Mouse (Mus musculus): ENCODE measurements around the gene Prorsd1. TPM values are rescaled to one million over a fixed set of nuclear protein-coding genes. Genes with fewer than 3 reads are reported as not detected.

Prorsd1 gene
- polyA plus RNA-seq, 1 experiment from 2014 or later = 42.4 TPM

DNA sequence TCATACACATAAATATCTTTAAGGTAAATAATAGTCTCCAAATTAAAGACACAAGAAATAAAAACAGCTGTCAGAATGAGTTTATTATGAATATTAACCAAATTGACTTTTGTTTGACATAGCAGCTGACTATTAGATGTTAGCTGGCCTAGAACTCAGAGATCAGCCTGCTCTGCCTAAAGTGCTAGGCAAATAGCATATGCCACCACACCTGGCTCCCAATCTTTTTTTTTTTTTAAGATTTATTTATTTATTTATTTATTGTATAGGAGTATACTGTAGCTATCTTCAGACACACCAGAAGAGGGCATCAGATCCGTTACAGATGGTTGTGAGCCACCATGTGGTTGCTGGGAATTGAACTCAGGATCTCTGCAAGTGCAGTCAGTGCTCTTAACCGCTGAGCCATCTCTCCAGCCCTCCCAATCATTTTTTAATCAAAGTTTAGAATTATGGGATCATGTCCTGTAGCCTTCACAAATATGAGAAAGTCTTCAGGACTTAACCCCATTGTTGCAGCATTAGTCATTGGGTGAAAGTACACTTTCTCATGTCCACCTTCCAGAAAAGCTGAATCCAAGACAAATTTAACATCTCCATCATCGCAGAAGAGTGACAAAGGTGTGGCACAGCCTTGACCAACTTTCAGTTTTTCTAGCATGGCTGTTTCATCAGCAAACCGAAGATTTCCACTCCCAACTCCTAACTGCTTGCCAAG lies 1.9 kb downstream of the Prorsd1 start:
- Histone ChIP-seq H3K9ac (replicated peaks; ENCODE audit: low read depth, low read length) (no peak overlapping the region), H3K9me3 (ENCODE audit: control insufficient read depth, low read depth, low read length) (no peaks in the 10 kb centered on the region), H3K4me2 (replicated peaks; ENCODE audit: low read depth, low read length) (no peak overlapping the region), H3K4me1 (ENCODE audit: control insufficient read depth, insufficient read depth, low read length) (no peaks in the 10 kb centered on the region), H3K27ac (ENCODE audit: low read length) (no peak overlapping the region), H3K4me3 (ENCODE audit: low read depth, low read length) (no peak overlapping the region), H3K27me3 (ENCODE audit: control insufficient read depth, insufficient read depth, low read length) (no peaks in the 10 kb centered on the region), H3K36me3 (ENCODE audit: control insufficient read depth, insufficient read depth, low read length) (peaks cover 4% of the 10 kb centered on the region)
- ATAC-seq (ENCODE audit: insufficient number of reproducible peaks, insufficient read depth, low FRiP score, low read depth) = no peak
- 86% methylated on average over 4 of the region's 4 CpGs for WGBS

DNA sequence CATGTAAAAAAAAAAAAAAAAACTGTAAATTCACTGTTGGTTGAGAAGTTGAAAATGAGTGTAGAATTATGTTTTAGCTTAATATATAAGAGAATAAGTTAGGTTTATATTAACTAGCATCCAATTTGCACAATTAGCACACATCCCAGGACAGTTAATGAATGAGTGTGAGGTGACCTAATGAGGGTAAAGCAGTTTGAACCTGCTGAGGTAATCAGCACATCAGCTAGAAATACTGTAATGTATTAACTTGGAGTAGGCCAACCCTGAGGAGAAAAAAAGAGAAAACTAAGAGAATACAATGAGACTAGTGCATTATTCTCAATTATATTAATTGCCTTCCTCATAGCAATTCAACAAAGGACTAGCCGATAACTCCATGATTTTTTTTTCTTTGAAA lies 5.4 kb downstream of the Prorsd1 start:
- Histone ChIP-seq H3K27me3 (ENCODE audit: control insufficient read depth, insufficient read depth, low read length) (no peaks in the 10 kb centered on the region), H3K4me1 (ENCODE audit: control insufficient read depth, insufficient read depth, low read length) (no peaks in the 10 kb centered on the region), H3K27ac (ENCODE audit: low read length) (no peak overlapping the region), H3K9ac (replicated peaks; ENCODE audit: low read depth, low read length) (no peak overlapping the region), H3K9me3 (ENCODE audit: control insufficient read depth, low read depth, low read length) (no peaks in the 10 kb centered on the region), H3K4me2 (replicated peaks; ENCODE audit: low read depth, low read length) (no peak overlapping the region), H3K4me3 (ENCODE audit: low read depth, low read length) (no peak overlapping the region), H3K36me3 (ENCODE audit: control insufficient read depth, insufficient read depth, low read length) (peaks cover 16% of the 10 kb centered on the region)
- no peak for ATAC-seq (ENCODE audit: insufficient number of reproducible peaks, insufficient read depth, low FRiP score, low read depth)
- WGBS = 95% methylated on average over 1 of the region's 1 CpGs

DNA sequence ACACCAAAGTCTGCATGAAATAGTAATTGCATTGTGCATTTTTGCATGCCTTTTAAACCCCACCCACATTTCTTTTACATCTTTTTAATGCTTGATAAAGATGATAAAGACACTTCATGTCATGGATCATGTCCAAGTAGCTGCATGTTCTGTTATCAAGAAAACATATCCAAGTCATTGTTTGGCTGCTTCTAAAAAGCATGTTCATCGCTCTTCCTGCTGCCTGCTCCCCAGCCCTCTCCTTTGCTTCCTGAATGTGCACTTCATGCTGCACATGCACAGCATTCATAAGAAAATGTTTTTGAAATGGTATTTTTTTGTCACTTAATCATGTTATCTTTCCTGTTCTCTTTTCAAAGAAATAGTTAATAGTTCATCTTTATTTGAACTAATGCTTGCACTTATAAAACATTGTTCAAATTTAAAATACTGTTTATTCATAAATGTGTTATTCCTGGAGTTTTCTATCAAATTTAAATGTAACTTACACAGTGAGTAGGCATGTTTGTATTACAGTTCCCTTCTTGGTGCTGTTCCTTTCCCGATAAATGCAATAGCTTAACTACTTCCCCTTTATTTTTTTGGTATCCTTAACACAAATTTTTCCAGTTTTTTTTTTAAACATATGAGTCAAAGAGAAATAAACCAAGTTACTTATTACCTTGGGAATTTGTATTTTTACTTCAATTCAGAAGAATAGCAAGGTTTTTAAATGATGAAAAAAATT lies 9.8 kb downstream of the Prorsd1 start:
- no peaks in the 10 kb centered on the region for H3K4me1 ChIP-seq (ENCODE audit: control insufficient read depth, insufficient read depth, low read length)
- 89% methylated on average over 2 of the region's 2 CpGs for WGBS

DNA sequence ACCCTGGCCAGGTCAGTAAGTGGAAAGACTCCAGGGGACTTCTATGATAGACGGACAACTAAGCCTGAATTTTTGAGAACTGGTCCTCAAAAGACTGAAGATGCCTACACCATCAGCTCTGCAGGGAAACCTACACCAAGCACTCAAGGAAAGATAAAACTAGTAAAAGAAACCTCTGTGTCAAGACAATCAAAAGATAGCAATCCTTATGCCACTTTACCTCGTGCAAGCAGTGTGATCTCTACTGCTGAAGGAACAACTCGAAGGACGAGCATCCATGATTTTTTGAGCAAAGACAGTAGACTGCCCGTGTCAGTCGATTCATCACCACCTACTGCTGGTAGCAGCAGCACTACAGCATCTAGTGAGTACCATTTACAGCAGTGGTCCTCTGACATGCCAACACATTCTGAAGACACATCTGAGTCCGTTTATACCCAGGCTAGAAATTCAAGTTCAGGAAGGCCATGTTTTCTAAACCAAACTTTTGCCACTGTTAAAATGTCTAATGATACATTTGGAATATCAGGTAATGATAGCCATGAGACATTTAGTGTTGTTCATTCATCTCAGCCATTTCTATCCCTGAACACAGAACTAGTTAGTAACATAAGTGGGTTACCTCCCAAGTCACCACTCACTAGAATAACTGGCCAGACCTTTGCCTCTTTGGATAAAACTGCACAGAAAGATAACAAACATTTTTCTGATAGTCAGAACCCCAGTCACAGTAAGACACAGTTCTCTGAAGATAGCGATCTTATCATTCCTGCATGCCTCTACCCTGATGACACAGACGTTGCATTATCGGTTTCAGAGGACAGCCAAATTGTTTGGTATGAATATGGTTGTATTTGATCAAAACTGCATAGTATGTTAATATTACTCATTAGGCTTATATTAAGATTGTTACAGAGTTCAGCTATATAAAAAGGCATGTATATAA lies 10.6 kb downstream of the Prorsd1 start:
- 86% methylated on average over 10 of the region's 10 CpGs for WGBS
- Histone ChIP-seq H3K9me3 (ENCODE audit: control insufficient read depth, low read depth, low read length) (no peaks in the 10 kb centered on the region), H3K4me3 (ENCODE audit: low read depth, low read length) (no peak overlapping the region), H3K4me2 (replicated peaks; ENCODE audit: low read depth, low read length) (no peak overlapping the region), H3K4me1 (ENCODE audit: control insufficient read depth, insufficient read depth, low read length) (no peaks in the 10 kb centered on the region), H3K9ac (replicated peaks; ENCODE audit: low read depth, low read length) (no peak overlapping the region), H3K36me3 (ENCODE audit: control insufficient read depth, insufficient read depth, low read length) (peaks cover 24% of the 10 kb centered on the region), H3K27me3 (ENCODE audit: control insufficient read depth, insufficient read depth, low read length) (no peaks in the 10 kb centered on the region), H3K27ac (ENCODE audit: low read length) (no peak overlapping the region)
- ATAC-seq (ENCODE audit: insufficient number of reproducible peaks, insufficient read depth, low FRiP score, low read depth) = no peak

More for the DNA sequence above, 9.8 kb downstream of the Prorsd1 start:
- H3K27ac ChIP-seq (ENCODE audit: low read length) = no peak overlapping the region
- no peaks in the 10 kb centered on the region for H3K9me3 ChIP-seq (ENCODE audit: control insufficient read depth, low read depth, low read length)
- H3K4me3 ChIP-seq (ENCODE audit: low read depth, low read length) = no peak overlapping the region
- ATAC-seq (ENCODE audit: insufficient number of reproducible peaks, insufficient read depth, low FRiP score, low read depth) = no peak
- H3K36me3 ChIP-seq (ENCODE audit: control insufficient read depth, insufficient read depth, low read length) = peaks cover 19% of the 10 kb centered on the region; the same call in 1 of the 2 replicates
- no peak overlapping the region for H3K9ac ChIP-seq (replicated peaks; ENCODE audit: low read depth, low read length)
- H3K27me3 ChIP-seq (ENCODE audit: control insufficient read depth, insufficient read depth, low read length) = no peaks in the 10 kb centered on the region
- H3K4me2 ChIP-seq (replicated peaks; ENCODE audit: low read depth, low read length) = no peak overlapping the region

DNA sequence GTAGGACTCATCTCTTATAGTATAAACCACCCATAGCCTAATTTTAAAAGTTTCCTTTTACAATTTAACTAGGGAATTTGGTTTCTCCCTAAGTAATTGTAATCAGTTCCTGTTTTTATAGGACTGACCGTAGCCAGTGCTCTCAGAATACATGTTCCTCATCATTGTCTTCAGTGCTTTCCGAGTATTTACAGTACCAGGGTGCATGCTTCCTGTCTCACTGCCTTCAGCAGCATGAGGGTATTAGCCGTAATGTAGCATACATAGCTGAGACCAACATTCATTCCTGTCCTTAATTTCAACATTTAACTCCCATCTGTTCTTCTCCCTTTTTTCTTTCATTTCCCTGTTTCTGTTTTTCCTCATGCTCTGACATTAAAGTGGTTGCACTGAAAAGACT lies 17.9 kb downstream of the Prorsd1 start:
- WGBS = 66% methylated on average over 3 of the region's 3 CpGs
- H3K4me3 ChIP-seq (ENCODE audit: low read depth, low read length) = no peak overlapping the region
- H3K36me3 ChIP-seq (ENCODE audit: control insufficient read depth, insufficient read depth, low read length) = peaks cover 8% of the 10 kb centered on the region
- H3K4me1 ChIP-seq (ENCODE audit: control insufficient read depth, insufficient read depth, low read length) = no peaks in the 10 kb centered on the region
- ATAC-seq (ENCODE audit: insufficient number of reproducible peaks, insufficient read depth, low FRiP score, low read depth) = no peak
- no peak overlapping the region for H3K4me2 ChIP-seq (replicated peaks; ENCODE audit: low read depth, low read length)
- H3K27ac ChIP-seq (ENCODE audit: low read length) = no peak overlapping the region
- H3K9me3 ChIP-seq (ENCODE audit: control insufficient read depth, low read depth, low read length) = no peaks in the 10 kb centered on the region
- H3K9ac ChIP-seq (replicated peaks; ENCODE audit: low read depth, low read length) = no peak overlapping the region
- H3K27me3 ChIP-seq (ENCODE audit: control insufficient read depth, insufficient read depth, low read length) = no peaks in the 10 kb centered on the region

DNA sequence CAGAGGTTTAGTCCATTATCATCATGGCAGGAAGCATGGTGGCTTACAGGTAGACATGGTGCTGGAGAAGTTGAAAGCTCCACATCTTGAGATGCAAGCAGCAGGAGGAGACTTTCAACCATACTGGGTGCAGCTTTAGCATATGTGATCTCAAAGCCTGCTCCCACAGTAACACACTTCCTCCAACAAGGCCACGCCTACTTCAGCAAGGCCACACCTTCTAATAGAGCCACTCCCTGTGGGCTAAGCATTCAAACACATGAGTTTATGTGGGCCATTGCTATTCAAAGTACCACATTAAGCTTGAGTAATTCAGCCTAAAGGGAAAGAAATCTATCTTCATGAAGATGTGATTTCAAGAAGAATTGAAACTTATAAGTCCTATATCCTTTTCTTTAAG lies 21.7 kb downstream of the Prorsd1 start:
- no peak overlapping the region for H3K27ac ChIP-seq (ENCODE audit: low read length)
- H3K27me3 ChIP-seq (ENCODE audit: control insufficient read depth, insufficient read depth, low read length) = no peaks in the 10 kb centered on the region
- no peaks in the 10 kb centered on the region for H3K9me3 ChIP-seq (ENCODE audit: control insufficient read depth, low read depth, low read length)
- peaks cover 6% of the 10 kb centered on the region for H3K36me3 ChIP-seq (ENCODE audit: control insufficient read depth, insufficient read depth, low read length)
- H3K4me2 ChIP-seq (replicated peaks; ENCODE audit: low read depth, low read length) = no peak overlapping the region
- no peak overlapping the region for H3K9ac ChIP-seq (replicated peaks; ENCODE audit: low read depth, low read length)
- H3K4me3 ChIP-seq (ENCODE audit: low read depth, low read length) = no peak overlapping the region
- H3K4me1 ChIP-seq (ENCODE audit: control insufficient read depth, insufficient read depth, low read length) = no peaks in the 10 kb centered on the region
- no peak for ATAC-seq (ENCODE audit: insufficient number of reproducible peaks, insufficient read depth, low FRiP score, low read depth)
- WGBS = 92% methylated on average over 1 of the region's 1 CpGs

DNA sequence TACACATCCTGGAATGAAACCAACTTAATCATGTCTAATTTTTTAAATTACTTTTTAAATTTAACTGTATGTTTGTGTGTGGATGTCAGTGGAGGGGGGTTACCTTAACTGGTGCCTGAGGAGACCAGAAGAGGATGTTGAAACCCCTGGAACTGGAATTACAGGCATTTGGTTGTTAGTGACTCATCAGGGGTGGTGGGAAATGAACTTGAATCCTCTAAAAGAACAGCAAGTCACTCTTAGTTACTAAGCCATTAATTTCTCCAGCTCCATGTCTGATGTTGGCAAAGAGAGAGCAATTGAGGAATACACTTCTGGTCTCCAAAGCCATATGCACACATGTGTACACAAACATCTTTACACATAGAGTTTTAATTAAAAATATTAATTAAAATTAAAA lies 40.2 kb downstream of the Prorsd1 start:
- Histone ChIP-seq H3K36me3 (ENCODE audit: control insufficient read depth, insufficient read depth, low read length) (peaks cover 7% of the 10 kb centered on the region), H3K9ac (replicated peaks; ENCODE audit: low read depth, low read length) (no peak overlapping the region), H3K27ac (ENCODE audit: low read length) (no peak overlapping the region), H3K27me3 (ENCODE audit: control insufficient read depth, insufficient read depth, low read length) (no peaks in the 10 kb centered on the region), H3K4me2 (replicated peaks; ENCODE audit: low read depth, low read length) (no peak overlapping the region), H3K9me3 (ENCODE audit: control insufficient read depth, low read depth, low read length) (no peaks in the 10 kb centered on the region), H3K4me1 (ENCODE audit: control insufficient read depth, insufficient read depth, low read length) (no peaks in the 10 kb centered on the region), H3K4me3 (ENCODE audit: low read depth, low read length) (no peak overlapping the region)
- no peak for ATAC-seq (ENCODE audit: insufficient number of reproducible peaks, insufficient read depth, low FRiP score, low read depth)

Measured in stomach, embryonic 14.5 days (tissue).